Mouse (Mus musculus) kidney, adult 18-20 months (tissue): ENCODE data around the gene Rce1.

Source experiments
- DNase-seq: peaks from one replicate; pipeline ENCODE4 v3.0.0; 2021

The Rce1 gene

DNA sequence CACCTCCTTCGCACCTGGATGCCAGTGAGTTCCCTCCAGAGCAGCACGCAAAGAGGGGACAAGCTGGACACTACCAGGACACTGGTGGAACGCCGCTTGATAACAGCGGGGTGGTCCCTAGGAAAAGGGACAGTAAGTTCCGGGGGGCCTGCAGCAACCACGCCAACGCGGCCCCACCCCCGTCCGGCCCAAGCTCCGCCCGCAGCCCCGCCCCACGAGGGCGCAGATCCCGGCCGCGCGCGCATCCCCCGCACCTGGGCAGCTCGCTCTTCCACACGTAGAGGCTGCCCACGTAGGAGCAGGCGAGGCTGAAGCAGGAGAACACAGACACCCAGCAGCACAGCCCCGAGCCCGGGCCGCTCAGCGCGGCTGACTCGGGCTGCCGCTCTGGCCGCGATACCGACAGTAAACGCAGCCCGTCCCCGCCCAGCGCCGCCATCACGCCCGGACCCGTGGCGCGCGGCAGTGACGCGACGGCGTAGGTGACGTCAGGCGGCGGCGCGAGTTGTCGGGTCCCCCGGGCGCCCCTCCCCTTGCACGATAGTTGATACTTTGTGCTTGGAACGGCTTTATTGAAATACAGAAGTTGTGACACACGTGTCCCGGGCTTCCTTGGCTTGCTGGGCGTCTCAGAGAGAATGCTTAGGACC lies at the start of gene Rce1:
Gene Rce1 (minus strand): TSS at position 463 of the 650 bp plus-strand sequence.
- DNase-seq, result peak; percentile 95

DNA sequence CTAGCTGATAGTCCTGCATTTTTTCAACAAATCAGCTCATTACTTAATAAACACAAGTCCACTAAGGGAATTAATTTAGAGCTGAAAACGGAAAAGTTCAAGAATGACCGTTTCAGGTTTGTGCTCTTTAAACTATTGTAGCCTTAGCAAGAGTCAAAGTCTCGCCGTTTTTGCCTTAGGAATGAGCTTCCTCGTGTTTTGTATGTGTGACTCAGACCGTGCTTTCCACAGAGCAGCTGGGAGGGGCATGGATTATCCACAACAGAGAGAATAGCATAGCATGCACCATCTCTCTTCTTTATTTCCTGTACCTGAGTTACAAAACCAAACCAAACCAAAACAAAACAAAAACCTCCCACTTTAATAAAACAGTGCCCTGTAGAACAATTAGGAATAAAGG lies 47.0 kb upstream of the Rce1 start:
- DNase-seq, result no peak

DNA sequence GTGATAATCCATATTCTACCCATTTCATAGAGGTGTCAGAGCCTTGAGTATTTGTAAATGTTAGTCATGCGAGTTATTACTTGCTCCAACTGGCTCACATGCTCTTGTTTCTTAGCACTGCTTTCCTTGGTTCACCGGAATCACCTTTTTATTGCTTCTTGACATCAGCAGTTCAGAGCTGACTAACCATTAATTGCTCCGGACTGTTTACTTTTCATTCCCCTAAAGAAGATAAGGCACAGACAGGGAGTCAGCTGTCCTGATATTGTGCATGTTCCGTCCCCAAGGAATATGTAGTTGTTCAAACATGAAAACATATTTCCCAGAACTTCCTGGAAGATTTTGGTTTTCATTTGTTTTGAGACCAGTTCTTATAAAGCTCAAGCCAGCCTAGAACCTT lies 45.3 kb upstream of the Rce1 start:
- DNase-seq, result no peak

DNA sequence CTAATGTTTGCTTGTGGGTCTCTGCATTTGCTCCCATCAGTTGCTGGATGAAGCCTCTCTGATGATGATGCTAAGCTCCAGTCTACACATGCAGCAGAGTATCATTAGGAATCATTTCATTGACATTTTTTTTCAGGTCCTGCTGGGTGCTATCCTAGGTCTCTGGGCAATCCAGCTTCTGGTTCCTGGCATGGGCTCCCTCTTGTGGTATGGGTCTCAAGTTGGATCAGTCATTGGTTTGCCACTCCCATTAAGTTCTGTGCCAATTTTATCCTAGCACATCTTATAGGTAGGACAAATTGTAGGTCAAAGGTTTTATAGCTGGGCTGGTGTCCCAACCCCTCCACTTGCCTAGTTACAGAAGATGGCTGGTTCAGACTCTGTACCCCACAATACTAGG lies 41.4 kb upstream of the Rce1 start:
- no peak for DNase-seq

DNA sequence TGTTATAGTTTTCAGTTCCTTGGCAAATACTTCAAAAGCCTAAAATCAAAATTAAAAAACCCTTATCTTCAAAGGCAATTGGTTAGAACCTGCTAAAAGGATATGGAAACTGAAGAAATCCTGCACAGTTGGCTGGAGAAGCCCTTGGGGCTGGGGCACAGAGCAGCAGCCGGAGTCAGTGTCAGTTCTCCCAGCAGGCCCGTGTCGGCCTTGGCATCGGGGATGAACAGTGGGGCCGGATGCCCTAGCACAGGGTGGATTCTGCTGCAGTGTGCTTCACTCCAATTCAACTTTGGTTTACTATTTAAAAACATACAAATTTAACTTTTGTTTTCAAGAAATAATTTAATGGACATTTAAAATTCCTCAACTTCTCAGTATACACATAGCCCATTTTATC lies 32.7 kb upstream of the Rce1 start:
- DNase-seq, result no peak

DNA sequence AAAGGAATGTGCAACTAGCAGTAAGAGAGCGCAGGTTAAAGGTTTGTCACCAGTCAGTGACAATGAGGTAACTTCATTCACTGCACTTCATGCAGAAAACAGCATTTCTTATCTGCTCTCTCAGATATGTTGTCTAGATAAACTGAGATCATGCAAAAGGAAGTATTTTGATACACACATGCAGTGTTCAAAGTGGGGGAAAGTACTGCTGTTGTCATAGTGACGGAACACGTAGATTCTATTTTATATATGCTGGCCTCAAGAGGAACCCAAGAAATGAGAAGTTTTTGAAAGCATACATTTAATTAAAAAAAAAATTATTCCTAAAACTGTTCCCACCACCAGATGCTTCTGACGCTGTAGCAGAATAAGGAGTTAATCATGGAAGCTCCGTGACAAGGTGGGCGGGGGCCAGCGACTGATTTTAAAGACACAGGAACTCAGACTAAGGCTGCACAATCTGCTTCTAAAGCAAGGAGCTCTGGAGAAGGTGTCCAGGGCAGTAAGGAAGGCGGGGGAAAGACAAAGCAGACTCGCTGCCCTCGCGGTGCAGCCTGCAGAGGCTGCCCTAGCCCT lies 21.6 kb upstream of the Rce1 start:
- DNase-seq, result no peak

DNA sequence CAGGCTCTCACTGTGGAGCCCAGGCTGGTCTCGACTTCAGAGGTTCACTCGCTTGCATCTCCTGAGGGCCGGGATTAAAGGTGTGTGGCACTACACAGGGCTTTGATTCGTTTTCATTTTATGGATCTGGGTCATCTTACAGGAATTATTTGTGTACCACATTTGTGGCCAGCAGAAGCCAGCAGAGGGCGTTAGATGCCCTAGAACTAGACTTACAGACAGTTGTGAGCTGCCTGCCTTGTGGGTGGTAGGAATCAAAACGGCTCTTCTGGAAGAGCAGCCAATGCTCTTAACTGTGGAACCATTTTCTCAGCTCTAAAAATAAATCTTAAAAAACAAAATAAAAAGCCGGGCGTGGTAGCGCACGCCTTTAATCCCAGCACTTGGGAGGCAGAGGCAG lies 18.8 kb upstream of the Rce1 start:
- DNase-seq, result peak; percentile 45

DNA sequence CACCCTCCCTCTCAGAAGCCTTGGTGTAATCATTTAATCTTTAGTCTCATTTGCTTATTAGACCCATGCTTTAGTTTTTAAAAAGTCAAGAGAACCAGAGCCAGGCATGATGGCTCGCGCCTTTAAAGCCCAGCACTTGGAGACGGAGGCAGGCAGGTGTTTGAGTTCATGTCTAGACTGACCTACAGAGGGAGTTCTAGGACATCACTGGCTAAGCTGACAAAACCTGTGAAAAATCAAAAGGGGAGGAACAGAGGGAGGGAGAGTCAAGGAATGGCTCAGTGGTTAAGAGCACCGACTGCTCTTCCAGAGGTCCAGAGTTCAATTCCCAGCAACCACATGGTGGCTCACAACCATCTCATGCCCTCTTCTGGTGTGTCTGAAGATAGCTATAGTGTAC lies 10.5 kb upstream of the Rce1 start:
- no peak for DNase-seq

DNA sequence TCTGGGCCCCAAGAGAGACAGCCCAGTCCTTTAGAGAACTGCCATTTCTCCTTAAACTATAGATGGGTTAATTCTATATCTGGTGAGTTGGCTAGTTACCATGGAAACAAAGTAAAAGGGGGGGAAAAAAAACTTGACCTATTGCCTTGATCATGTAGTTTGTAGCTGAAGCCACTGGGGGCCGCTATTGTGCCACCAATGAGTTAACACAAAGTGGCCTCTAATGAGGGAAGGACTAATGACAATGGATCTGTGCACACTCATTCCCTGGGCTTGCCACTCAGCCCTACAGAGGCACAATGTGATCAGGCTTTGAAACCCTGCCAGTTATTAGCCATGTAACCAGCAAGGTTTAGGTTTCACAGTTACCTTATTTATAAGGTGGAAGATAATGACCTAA lies 3.4 kb upstream of the Rce1 start:
- peak; percentile 64 for DNase-seq

DNA sequence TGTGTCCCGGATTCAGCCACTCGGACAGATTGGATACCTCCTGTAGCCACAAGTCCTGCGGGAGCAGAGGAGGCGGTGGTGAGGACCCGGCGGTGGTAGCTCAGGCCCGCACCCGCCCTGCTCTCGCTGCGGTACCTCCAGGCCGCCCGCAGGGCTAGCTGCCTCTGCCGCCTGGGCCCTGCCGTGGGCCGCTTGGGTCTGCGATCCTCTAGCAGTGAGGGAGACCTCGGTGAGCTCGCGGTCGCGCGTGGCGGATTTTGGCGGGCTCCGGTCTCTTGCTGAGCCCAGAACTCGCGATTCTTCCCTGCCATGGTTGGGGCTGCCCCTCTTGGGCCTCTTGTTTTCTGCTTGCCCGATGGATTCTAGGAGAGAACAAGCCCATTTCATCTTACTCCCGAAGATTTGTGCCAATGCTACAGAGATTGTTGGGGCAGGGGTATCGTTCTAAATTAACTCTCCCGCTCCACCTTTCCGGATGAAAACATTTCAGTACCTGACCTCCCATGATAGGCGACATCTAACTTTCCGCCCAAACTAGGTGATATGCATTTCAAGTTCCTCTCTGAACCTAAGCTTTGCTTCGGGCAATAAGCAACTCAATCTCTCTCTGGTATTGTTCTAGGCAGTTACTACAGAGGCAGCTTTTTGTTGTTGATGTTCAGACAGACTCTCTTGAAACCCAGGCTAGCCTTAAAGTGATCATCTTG lies 541 bp upstream of the Rce1 start:
- DNase-seq, result no peak

DNA sequence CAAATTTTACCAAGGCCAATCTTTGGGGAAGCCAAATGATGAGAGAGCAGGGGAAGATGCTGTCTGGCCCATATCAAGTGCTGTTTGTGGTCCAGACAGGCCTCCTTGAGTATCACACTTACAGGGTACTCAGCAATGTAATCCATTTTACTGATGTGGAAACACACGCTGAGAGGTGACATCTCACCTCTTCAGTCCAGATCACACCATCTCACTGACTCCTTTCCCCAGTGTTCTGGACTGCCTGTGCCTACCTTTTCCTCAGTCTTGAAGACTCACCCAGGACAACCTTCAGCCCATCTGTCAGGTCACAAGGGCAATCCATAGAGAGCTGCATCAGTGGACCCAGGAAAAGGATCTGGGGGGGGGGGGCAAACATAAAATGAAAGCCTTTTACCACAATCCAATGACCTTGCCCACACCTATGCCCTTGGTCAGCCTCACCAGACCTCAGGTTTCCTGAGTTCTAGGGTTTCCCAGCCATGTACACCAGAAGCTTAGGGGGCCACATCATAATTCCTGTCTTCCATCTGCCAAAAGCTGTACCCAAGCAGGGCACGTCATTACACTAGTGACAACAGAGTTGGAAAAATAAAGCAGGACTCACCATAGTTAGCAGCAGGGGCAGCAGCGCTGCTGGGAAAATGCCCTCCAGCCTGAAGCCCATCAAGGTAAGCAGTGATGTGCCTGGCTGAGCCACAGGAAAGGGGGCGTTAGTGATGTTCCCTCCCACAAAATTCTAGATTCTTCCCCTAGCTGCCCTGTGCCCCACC lies 849 bp downstream of the Rce1 start:
- no peak for DNase-seq

DNA sequence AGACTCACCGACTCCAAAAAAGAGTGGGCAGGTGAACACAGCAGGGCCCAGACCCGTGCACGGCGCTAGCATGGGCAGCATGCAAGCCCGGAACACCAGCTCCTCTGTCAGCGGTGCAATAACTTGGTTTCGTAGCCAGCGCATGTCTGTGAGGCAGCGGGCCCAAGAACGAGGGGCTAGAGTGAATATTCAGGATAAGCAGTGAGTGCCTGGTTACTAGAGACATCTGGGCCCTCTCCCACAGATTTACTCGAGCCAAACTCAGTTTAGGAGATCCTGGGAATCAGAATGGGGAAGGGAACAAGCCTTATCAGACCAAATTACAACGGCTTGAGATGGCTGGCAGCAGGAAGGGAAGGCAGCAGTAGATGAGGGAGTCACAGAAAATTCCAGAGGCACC lies 1.4 kb downstream of the Rce1 start:
- DNase-seq, result no peak

DNA sequence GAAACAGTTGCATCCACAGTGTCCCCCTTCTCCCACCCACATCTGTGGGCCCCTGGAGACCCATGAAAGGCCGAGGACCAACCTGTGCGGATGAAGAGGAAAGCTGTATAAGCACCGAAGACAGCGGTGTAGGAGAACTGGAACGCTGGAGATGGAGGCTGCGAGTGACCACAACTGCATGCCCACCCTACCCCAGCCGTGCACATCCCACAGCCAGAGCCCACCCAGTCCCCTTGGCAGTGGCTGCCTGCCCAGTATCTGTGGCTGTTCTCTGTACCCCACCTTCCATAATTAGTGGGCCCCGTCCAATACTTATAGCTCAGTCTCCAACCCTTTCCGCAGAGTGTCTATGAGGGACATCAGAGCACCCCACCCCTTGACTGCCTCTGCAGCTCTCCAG lies 2.0 kb downstream of the Rce1 start:
- peak; percentile 6 for DNase-seq

DNA sequence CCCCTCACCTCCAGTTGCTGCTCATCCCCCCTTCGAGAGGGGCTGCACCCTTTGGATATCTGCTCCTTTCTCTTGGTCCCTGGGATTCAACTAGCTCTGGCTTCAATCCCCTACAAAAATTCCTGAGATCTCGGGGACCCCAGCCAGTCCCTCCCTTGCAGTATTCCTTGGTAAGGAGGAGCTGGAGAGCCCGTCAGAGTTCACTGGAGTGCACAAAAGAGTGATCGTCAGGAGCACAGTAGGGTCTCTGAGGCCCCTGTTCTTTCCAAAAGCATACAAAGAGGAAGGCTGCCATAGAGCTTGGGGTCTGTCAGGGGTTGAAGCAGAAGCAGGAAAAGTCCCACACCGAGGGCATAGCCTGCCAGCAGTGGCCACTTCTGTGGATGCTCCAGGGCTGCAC lies 2.7 kb downstream of the Rce1 start:
- no peak for DNase-seq

DNA sequence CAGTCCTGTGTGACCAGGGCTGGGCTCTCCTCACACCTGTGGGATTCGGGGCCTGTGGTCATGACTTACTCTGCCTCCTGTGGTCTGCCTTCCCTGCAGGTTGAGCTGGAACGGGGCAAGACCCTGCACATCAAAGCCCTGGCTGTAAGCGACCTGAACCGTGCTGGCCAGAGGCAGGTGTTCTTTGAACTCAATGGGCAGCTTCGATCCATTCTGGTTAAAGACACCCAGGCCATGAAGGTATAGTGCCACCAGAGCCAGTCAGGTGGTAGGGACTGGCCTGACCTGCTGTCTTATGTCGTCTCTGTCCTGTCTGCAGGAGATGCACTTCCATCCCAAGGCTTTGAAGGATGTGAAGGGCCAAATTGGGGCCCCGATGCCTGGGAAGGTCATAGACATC lies 4.7 kb downstream of the Rce1 start:
- DNase-seq, result no peak

DNA sequence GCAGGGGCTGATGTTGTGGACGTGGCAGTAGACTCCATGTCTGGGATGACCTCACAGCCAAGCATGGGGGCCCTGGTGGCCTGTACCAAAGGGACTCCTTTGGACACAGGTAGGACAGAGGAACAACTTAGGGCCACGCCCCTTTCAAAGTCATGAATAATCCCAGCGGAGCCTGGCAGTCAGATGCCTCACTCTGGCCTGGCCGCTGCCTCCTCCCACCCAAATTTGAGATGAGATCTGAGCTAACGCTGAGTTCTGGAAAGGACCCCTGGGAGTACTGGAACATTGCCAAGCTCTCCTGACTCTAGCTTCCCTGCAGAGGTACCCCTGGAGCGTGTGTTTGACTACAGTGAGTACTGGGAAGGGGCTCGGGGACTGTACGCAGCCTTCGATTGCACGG lies 6.0 kb downstream of the Rce1 start:
- DNase-seq, result no peak

DNA sequence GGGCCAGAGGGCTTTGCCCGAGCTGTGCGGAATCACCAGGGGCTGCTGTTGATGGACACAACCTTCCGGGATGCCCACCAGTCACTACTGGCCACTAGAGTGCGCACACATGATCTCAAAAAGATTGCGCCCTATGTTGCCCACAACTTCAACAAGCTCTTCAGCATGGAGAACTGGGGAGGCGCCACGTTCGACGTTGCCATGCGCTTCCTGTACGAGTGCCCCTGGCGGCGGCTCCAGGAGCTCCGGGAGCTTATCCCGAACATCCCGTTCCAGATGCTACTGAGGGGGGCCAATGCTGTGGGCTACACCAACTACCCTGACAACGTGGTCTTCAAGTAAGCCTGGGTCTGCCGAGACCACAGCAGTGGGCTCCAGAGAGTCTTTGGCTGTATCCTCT lies 7.3 kb downstream of the Rce1 start:
- DNase-seq, result no peak

DNA sequence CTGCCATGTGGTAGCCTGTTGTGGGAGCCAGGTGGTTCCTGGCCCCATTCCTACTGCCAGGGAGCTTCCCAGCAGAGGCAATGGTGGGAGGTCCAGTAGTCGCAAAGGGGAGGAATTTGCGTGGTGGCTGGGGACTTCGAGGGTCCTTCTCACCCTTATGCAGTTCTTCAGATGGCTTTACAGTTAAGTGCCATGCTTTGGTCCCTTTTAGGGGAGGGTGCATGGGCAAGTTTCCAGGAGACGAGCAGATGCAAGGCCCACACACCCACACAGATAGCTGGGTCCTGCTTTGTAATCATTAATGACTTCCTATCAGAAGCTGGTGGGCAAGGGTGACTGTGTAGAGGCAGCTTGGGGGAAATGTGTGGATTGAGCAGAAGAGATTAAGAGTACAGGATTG lies 8.9 kb downstream of the Rce1 start:
- no peak for DNase-seq

DNA sequence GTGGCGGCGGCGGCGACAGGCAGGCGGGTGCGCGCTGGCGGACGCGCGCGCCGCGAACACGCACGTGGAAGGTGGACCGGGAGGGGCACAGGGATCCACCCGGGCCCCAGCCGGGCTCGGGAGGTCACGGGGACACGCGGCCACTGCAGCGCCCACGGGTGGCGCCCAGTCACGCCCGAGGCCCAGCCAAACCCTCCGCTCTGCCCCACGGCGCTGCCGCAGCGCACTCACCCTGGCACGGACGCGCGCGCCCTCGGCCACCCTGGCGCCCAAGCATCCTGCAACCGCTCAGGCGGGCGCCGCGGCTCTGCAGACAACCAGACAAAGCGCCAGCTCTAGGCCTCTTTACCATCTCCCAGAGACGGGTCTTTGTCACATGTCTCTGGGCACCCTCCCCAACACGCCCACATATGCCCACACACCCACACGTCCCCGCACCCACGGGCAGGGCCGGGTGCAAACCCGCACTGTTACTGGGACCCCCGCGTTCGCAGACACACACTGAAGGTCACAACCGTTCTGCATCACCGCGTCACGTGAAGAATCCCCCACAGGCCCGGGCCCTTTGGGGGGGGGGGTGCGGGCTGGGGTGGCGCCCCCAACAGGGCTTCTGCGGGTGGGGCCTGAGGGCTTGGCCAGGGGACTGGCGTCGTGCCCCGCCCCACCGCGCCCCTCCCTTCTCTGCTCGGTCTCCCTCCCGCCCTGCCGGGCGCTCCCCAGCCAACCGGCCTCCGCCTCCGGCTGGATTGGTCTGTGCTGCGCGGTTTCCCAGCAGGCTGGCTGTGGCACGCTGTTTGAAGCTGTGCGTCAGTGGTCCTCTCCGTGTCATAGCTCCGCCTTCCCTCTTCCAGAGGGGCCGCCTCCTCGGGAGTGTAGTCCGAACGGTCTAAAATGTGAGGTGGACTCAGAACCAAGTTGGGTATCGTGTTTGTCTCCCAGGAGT lies 10.0 kb downstream of the Rce1 start, which contains the start of gene Lrfn4:
Gene Lrfn4 (minus strand): TSS at position 517 of the 943 bp plus-strand sequence.
- peak; percentile 70 for DNase-seq

DNA sequence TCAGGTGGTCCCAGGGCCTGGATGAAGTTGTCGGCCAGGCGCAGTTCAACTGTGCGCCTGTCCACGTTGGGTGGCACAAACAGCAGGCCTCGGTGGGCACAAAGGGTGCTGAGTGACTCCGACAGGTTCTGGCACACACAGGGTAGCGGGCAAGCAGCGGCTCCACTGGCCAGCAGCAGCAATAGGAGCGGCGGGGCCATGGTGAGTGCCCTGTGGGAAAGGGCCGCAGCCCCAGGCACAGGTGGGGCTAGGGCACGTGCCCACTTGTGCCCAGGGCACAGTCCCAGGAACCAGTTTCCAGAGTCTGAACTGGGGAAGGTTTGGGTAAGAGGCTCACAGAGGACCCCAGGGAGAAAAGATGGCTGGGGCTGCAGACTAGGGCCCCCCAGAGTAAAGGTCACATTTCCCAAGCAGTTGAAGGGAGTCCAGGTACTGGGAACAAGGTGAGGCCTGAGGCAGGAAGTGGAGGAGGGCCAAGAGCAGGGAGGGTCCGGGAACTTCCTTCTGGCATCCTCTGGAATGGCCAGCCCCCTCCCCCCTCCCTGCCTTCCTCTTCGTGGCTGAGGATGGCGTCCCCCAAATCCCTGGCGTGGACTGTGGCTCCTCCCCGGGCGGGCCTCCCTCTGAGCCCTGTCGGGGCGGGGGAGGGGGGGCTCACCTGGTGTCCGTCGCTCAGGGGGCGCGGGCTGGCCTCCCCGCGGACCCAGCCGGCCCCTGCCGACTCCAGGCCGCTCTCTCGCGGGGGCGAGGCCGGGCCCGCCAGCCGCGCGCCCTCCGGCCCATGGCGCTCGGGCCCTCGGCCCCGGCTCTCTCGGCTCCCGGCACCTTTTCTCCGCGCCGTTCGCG lies 10.9 kb downstream of the Rce1 start:
- DNase-seq, result peak; percentile 29

DNA sequence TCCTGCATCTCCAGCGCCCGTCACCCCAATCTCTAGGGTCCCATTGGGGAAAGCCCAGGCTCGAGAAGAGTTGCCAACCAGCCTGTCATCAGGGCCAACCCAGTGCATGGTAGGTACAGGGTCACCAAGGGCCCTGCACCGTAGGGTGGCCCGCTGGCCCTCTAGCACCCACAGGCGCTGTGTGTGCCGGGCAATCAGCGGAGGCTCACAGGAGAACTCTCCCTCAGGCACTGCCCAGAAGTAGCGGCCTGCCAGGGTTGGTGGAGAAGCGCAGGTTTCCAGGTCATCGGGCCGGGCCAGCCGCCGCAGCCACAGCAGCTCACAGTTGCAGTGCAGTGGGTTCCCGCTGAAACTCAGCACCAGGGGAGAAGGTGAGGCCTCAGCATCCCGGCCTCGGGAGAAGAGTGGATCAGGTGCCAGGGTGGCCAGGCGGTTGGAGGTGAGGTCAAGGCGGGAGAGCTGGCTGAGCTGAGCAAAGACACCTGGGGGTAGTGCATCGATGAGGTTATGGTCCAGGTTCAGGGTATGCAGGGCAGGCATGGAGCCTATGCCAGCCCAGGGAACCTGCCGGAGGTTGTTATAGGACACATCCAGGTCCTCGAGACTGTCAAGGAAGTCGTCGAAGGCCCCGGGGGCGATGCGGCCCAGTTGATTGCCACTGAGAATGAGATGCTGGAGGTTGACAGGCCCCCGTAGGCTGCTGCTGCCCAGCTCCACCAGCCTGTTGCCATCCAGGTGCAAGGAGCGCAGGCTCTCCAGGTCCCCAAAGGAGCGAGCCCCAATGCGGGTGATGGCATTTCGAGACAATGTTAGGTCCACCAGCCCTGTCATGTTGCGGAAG lies 11.8 kb downstream of the Rce1 start:
- peak; percentile 3 for DNase-seq
